Mouse (Mus musculus) ovary, postnatal 10 days (tissue): Measurements from ENCODE around the gene Krt12.
A peak's percentile ranks its signal among the peaks of the same experiment; 100 is the strongest.

Source experiments
- DNase-seq: peaks from one replicate; pipeline ENCODE4 v3.0.0; 2022; ENCODE audit warnings: low spot score

The Krt12 gene

DNA sequence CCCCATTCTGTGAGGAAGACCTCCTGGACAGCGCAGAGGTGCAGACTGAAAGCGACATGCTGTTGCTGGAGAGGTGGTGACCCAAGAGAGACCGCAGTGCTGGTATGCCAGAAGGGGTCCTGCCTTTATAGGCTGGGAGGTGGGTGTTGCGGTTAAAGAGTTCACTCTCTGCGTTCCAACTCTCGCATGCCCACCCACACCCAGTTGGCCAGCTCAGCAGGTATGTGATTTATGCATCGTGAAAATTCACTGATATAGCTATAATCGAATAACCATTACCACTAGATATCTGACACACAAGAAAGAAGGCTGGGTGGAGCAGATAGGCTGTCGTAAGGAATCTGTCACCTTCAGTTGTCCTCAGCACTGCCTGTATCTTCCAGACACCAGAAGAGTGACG lies at the start of gene Krt12:
Krt12 (minus strand) TSS at position 101 of the 400 bp plus-strand sequence.
- no peak for DNase-seq

DNA sequence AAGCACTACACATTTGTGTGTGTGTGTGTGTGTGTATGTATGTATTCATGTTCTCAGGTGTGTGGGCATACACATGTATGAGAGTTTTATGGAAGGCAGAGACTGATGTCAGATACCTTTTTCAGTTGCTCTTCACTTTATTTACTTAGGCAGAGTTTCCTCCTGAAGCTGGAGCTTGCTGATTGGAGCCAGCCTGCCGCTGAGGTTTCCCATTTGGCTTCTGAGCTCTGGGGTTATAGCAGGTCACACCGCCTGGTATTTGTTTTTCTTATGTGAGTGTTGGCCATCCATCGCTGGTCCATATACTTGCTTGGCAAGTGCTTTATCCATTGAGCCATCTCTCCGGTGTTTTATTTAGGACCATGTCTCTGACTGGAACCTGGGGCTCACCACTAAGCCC lies 47.2 kb upstream of the Krt12 start:
- no peak for DNase-seq

DNA sequence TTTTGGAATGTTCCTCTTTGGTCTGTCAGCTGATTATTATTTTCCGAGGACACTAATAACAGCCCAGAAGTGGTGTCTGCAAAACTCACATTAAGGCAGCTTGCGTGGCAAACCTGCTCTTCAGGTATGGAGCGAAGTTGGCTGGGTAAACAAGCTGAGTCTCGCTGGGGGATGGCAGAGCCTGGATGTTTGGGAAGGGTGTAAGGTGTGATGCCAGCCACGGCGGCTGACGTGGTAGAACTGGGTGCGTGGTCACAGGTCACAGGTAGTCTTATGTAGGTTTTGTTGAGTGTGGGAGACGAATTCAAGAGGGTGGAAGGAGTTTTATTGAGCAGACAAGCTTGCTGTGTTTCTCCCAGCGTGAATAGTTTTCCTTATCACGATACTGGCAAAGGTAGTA lies 46.5 kb upstream of the Krt12 start:
- no peak for DNase-seq

DNA sequence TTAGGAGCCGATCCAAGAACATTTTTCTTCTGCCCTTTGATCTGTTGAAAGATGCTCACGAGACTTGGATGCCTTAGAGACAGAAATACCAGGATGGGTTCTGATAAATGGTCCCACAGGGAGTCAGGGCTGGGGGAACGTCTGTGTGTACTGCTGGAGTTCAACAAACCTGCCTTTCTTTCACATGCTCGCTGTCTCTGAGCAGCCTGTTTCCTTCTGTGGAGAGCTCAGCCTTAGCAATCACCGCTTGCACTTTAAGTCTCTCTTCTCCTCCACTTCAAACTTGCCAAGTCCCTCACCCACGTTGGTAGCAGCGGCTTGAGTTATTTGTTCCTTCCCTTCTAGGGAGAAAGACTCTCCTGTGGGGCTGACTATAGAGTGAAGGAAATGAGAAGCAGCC lies 44.3 kb upstream of the Krt12 start:
- no peak for DNase-seq

DNA sequence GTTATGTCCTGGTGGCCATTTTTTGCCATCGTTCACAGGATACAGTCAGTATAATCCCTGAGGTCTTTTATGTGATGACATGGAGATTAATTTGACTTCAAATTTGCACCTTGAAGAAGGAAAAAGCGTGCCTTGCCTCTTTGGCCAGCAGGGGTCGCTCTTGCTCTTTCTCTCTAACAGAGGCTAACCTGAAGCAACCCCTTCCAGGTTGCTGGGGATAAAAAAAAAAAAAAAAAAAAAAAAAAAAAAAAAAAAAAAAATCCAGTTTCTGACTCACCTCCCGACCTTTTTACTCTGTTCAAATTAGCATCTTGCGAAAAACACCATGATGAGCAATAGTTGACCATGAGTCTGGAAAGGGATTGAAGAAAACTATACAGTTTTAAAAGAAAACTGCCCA lies 42.8 kb upstream of the Krt12 start:
- DNase-seq = peak; percentile 63

DNA sequence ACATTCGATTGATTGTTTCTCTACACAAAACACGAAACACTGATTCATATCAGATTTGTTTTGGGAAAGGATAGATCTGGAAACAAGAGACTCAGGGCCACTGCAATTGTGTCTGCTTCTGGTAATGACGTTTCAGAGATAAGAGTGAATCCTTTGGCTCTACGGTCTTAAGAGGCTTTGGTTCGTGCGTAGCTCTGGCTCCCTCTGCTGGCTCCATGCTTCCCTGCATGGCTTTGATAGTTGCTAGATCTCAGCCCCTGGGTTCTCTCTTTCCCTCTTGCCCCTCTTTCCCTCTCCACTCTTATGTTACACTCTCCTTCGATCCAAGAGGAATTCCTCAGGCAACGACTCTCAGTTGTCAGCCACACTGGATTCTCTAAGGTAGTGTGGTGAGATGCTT lies 41.1 kb upstream of the Krt12 start:
- DNase-seq = peak; percentile 29

DNA sequence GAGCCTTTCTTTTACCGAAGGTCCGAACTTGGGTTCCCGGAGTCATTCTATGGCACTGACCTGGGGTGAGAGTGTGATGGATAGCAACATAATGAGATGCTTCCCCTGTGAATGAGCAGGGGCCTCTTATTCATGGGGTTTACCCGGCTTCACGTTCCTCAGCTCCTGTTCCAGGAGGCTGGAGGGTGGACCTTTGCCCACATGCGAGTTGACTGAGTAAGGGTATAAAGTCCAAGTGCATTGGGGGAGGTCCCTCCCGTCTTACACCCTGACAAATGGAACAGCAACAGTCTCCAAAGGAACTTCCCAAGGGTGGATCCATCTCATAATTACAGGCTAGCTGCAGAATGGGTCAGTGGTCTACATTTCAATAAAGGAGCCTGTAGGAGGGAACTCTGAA lies 39.7 kb upstream of the Krt12 start:
- DNase-seq = no peak

DNA sequence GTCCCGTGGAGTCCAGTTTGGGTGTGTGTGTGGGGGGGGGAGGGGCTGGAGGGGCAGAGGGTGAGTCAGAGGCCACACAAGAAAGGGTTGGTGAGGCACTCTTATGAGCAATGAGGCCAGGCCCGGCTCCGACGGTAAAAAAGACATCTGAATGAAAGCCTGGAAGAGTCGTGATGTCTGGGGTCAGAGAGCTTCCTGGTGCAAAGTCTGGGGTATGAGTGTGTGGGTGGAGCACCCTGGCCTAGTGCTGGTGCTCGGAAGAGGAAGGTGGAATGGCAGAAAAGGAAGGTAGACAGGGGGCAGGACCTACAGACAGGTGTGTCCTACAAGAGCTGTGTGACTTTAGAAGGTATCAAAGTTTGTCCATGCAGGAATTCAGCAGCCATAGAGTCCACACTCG lies 36.8 kb upstream of the Krt12 start:
- no peak for DNase-seq

DNA sequence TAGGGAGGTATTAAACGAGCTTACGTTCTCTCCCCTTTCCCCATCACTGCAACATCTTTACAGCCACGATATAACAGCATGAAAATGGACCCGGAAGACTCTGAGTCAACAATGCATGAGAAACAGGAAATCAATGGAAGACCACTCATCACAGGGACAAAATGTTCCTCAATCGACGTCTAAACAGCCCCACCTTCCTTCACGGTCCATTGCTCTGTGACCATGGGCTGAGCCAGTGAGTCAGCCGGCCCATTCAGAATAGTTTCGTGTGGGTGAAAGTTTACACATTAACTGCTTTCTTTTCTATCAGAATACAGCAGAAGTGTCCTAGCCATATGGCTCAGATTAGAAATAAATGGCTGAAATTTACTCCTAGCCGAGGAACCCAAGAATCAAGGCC lies 32.7 kb upstream of the Krt12 start:
- no peak for DNase-seq

DNA sequence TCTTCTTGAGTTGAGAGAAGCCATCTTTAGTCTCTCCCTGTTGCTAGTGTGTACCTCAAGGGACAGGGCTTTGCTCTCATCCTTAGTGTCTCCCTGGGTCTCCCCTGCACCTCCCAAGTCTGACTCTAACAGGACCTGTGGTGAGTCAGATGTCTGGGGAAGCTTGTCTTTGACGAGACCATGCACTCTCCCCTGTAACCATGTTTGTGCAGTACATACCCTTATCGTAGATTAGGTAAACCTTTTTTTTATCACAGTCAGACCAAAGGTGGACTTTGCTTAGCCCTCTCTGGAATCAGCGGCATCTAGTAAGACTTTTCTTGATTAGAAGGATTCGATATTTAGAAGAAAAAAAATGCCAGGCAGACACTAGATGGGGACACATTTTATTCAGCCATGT lies 32.0 kb upstream of the Krt12 start:
- no peak for DNase-seq

DNA sequence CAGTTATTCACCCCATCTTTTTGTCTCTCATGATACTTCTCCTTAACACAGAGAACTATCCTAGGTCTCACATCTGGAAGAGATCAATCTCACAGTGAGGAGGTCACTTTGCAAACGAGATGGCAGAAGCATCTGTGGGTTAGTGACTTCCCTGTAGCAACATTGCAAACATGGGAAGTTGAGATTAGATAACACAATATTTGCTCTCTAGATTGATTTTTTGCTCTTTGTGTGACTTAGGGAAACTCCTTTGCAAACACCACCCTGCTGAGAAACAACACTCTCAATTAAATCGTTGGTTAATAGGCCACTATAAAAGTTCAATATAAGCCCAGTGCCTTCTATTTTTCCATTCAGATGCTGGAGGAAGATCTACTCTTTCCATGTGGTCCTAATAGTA lies 26.7 kb upstream of the Krt12 start:
- no peak for DNase-seq

DNA sequence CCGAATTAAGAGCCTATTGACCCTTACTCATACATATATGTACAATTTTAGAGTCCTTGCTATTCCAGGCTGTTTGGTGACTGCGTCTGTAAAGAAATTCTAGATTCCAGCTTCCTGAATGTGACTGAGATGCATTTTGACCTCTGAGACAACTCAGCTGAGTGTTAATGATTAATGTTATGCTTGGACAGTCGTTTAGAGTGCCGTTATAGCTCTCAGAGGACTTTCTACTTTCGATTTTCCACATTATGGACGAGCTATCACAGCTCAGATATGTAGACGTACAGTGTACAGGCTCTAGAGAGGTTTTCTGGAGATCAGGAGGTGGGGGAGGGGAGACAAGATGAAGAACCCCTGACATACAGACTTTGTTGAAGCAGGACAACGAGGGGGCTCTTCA lies 19.2 kb upstream of the Krt12 start:
- DNase-seq = no peak

DNA sequence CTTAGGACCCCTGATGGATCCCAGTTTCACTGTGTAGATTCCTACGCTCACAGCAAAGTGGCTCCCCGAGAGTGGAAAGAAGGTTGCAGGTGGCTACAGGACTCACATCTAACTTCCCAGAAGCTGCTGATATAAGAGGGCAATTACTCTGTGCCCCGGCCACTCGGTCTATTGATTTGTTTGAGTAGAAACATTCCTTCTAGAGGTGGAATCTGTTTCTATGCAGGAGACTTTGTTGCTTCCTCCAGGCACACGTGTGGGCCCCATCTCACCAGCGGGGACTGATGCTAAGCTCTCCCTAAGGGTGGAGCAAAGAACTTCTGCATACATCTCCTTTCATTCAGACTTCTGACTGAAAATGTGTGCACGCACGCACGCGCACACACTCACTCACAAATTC lies 17.4 kb upstream of the Krt12 start:
- DNase-seq = no peak

DNA sequence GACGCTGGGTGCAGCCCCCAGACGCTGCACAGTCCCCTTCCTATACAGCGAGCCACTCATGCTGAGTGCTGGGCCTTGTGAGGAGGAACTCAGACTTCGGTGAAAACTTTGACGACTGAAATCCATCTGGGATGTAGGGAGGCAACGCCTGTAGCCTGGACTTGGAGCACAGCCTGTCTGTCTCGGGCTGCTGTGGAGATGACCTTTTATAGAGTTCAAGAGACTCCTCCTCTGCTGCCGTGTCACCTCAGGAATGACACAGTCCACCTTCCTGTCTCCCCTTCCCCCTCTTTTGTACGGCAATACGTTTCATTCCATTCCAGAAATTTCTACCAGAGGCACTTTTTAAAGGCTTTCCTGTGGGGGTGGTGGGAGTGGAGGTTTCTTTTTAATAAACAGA lies 15.9 kb upstream of the Krt12 start, which contains the start of gene Krt20:
Krt20 (minus strand) TSS at position 179 of the 400 bp plus-strand sequence.
- no peak for DNase-seq

DNA sequence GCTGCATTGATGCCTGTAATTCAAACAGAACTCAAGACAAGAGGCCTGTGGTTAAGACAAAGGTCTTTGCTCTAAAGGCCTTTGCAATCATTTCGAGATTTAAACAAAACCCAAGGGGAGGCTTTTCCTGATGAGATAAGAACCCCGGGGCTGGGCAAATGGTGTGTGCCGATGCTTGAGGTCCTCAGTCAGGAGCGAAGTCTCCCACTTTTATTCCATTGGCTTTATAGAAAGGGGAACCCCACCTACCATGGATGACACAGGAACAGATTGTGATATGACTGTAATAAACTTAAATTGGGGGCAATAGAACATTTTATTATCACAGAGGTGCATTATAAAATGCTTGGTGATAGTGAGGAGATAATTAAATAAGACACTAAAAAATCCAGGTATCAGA lies 14.6 kb upstream of the Krt12 start:
- DNase-seq = no peak

DNA sequence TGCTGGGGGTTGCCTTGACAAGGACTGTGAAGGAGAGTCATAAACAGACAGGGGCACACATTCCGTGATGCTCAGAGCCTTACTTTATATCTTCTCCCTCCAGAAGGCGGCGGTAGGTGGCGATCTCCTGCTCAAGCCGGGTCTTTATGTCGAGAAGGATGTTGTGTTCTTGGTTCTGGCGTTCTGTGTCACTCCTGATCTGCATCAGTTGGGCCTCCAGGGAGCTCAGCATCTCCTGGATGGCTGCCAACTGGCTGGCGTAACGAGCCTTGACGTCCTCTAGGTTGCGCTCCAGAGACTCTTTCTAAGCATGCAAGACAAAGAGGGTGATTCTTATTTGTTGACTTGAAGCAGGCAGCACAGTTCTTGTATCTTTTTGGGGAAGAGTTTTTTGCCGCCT lies 8.6 kb upstream of the Krt12 start:
- no peak for DNase-seq

DNA sequence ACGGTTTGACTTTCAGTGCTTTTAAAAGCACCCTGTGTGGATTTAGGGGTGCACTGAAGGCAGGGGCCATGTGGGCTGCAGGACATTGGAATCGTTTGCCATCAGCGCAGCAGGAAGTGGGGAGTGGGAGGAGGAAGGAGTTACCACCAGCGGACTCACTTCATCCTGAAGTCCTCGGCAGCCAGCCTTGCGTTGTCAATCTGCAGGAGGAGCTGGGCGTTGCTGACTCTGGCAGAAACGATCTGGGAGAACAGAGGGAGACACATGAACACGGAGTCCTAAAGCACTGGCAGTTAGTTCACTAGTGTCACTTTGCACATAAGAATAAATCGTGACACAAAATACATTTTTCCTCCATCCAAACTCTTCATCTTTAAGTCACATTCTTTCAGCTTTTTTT lies 1.5 kb downstream of the Krt12 start:
- DNase-seq = no peak

DNA sequence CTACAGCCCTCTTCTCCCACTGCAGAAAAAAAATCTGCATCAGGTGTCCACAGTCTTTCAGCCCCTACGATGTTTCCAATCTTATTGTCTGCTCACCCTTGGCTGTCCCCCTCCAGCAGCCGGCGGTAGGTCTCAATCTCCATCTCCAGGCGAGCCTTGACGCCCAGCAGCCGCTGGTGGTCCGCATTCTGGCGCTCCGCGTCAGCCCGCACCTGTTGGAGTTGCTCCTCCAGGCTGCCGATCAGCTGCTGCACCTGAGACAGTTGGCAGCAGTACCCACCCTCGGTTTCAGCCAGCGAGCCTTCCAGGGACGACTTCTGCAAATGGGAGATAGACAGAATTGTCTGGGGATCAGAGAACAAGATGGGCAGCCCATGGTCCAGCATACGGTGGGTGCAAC lies 4.2 kb downstream of the Krt12 start:
- DNase-seq = no peak

DNA sequence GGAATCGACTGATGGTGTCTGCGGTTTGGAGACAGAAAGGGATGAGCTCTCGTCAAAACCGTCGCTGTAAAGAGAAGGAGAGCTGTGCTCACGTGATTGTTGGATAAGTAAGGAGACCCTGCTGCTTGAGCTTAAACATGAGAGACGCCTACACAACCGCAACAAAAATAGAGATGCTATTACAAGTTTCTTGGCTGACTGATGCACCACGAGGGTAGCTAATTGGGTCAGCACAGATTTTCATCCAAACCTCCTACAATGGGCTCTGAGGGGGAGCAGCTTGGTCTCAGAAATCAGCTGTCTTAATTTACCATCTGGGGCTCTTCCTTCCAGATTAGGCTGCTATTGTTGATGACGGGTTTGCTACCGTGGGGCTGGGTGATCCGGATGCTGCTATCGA lies 5.2 kb downstream of the Krt12 start:
- DNase-seq = no peak

DNA sequence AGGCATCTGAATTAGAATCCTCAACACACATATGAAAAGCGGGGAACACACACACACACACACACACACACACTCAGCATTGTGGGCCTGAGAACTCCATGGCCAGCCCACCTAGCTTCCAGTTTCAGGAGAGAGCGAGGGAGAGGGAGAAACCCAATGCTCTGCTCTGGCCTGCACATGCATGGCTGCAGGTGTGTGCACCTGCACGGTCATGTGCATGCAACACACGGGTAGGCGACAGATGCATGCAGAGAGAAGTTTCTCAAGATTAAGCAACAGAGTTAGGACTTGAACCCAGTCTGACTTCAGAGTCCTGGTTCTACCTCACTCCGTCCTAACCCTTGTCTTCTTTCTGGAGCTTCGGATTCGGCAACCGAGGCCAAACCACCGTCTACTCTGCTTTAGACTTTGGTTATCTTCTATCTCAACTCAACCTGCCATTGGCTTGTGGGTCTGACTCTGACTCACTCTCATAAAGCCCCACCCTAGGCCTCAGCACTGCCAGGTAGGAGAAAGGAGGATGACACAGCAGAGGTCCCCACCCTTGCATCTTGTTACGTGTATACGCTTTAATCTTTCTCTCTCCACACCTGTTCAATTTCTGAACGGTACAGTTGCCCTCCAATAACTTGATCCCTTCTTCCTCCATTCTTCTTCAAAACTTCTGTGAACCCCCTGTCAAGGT lies 7.5 kb downstream of the Krt12 start:
- DNase-seq = no peak

DNA sequence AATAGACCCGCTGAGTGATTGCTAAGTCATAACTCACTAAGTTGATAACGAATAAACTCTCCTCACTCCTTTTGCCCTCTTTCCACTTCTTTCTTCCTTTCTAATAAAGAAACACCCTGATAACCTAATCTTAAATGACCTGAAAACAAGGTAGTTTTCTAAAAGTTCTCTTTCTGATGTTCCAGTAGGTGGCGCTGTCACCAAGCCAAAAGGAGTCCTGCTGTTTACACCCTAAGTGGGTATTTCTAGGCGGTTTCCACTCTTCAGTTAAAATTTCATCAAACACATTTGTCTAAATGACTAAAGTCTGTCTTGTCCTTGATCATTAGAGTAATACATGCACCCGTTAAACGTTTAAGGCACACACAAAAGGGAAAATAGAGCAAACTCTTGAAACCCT lies 8.8 kb downstream of the Krt12 start:
- DNase-seq = no peak

DNA sequence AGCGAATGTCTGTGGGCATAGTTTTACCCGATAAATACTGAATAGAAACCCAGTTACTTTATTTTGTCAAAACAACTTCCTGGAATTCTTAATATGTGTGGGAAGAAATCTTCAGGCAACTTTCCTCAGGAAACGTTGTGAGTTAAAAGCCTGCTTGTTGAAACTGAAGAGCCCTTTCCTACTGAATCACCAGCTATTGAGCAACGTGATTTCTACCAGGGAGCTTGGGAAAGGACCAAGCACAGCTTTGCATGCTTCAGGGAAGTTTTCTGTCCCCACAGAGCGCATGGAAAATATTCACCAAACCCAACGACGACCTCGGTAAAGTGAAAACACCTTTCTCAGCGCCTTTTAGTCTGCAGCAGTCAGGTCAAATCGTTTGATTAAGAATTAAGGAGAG lies 15.9 kb downstream of the Krt12 start:
- DNase-seq = no peak

DNA sequence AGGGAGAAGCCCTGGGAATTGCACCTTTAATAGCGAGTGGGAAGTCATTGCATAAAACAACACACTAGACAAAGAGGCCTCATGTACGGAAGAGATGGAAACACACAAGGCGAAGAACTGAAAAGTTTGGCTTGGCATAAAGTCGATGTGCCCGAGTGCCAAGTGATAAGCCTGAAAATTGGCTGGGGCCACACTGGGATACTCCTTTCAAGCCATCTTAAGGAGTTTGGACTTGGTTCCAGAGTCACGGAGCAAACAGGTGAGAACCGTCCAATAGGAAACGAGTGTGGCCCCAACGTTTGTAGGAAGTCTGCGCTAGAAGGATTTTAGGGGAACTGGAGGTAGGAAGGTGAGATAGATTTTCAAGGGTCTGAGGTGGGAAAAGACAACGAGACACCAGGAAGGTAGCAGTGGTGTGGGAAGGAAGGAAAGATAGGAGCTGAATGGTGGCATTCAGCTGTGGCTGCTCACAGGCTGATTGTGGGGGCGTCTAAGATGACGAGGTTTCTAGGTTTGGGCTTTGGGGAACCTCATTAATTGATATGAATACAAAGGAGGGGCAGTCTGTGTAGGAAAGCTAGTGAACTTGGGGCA lies 22.0 kb downstream of the Krt12 start:
- no peak for DNase-seq

DNA sequence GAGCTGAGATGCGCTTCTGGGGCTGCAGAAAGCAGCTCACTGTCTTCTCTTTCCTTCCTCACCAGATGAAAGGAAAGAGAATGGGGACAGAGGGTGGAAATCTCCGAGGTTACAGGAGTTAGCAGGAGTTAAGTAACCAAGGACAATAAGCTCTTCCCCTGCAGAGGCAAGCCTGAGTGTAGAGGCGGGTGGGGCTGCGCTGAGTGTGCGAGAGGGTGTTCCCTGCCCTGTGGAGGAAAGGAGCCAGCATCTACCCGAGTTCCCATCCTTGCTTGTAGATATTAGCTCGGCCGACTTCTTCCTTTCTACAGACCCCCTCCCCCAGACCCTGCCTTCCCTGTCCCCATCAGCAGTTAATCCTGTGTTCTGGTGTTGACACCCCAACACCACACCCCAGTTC lies 23.2 kb downstream of the Krt12 start:
- no peak for DNase-seq
